Mouse (Mus musculus) CH12.LX (cell line): ENCODE data around the gene Ywhag.

Source experiments
- CTCF ChIP-seq, 2 experiments: IDR thresholded peaks in 1 of 2; conservative IDR thresholded peaks in 1 of 2; 2 replicates each; pipeline ENCODE4 v1.5.1; 2011 to 2012; ENCODE audit warnings: low read depth in 2 of 2, low read length in 2 of 2, improper control_type of control experiment in 1 of 2, inconsistent platforms in 1 of 2, mild to moderate bottlenecking in 1 of 2, moderate library complexity in 1 of 2
- E2F4 ChIP-seq: IDR thresholded peaks from 2 replicates; pipeline ENCODE4 v1.6.1; 2011; ENCODE audit warnings: low read depth, low read length, improper control_type of control experiment; ENCODE audit not compliant: insufficient replicate concordance
- ETS1 ChIP-seq: conservative IDR thresholded peaks from 2 replicates; pipeline ENCODE4 v1.6.1; 2012; ENCODE audit warnings: low read depth, mild to moderate bottlenecking, inconsistent platforms, low read length, improper control_type of control experiment, moderate library complexity
- KAT2A ChIP-seq: IDR thresholded peaks from 2 replicates; pipeline ENCODE4 v1.6.1; 2012; ENCODE audit warnings: low read length, improper control_type of control experiment, inconsistent platforms; ENCODE audit not compliant: insufficient replicate concordance
- POLR2A ChIP-seq: IDR thresholded peaks from 2 replicates; pipeline ENCODE4 v1.6.1; 2011; ENCODE audit warnings: low read depth, mild to moderate bottlenecking, improper control_type of control experiment, low read length
- TCF12 ChIP-seq: IDR thresholded peaks from 2 replicates; pipeline ENCODE4 v1.6.1; 2014; ENCODE audit warnings: low read depth, mild to moderate bottlenecking, inconsistent platforms, low read length, improper control_type of control experiment
- USF2 ChIP-seq: conservative IDR thresholded peaks from 2 replicates; pipeline ENCODE4 v1.6.1; 2011; ENCODE audit warnings: low read depth, low read length, improper control_type of control experiment

DNA sequence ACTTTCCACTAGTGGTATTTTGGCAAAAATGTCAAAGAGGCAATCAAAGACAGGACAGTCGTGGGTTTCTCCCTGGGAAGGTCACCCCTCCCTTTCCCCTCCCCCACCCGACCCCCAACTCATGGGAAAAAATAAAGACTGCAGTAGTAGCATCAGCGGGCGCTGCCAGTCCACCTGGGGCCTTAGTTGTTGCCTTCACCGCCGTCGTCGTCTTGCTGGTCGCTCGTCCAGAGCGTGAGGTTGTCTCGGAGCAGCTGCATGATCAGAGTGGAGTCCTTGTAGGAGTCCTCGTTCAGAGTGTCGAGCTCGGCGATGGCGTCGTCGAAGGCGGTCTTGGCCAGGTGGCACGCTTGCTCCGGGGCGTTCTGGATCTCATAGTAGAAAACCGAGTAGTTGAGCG lies 23.6 kb downstream of the Ywhag start:
- TF ChIP-seq POLR2A = no peak
- no peak for TF ChIP-seq CTCF (conservative IDR thresholded peaks at IDR 0.05 in 1 of 2, IDR thresholded peaks at IDR 0.05 in 1 of 2; ENCODE audit: low read depth in 2 of 2, low read length in 2 of 2)
- TF ChIP-seq ETS1 = no peak
- TF ChIP-seq KAT2A = no peak
- TF ChIP-seq USF2 = no peak
- TF ChIP-seq TCF12 = no peak
- TF ChIP-seq E2F4 = no peak
